Mouse (Mus musculus): ENCODE results near the gene Pcnx2. TPM values are rescaled to one million over a fixed set of nuclear protein-coding genes. Genes with fewer than 3 reads are reported as not detected.

The Pcnx2 gene
- polyA plus RNA-seq, 1 experiment from 2014 or later: 0.27 TPM

DNA sequence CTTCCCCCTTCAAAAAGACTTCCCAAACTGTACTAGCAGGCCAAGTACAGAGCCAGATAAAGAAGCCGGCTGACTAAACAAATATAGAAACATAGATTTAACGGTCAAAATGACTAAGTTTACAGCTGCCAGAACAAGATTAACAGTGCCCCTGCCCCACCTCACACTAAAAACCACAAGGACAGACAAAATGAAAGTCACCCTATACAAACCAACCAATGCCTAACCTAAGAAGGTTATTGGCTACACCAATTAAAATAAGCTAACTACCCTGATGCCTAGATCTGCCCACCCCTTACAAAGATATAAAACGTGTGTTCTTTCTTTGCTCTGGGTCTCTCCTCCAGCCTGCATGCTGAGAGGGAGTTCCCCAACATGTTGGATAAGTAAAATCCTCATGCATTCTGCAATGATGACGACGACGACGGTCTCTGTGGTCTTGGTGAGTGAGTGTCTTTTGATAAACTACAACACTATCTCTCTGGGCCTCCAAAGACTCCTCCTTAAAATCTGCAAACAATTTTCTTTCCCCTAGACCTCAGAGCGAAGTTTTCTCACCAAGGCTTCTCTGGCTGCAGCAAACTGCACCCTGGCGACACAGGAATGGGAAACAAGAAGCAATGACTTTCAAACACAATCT is 105.2 kb downstream of the Pcnx2 start:
- ChIA-PET POLR2A (no interaction called here), CTCF (no interaction called here)
- ATAC-seq: no peak
- no peak for DNase-seq (ENCODE audit: low read depth, low spot score)
- in situ Hi-C loops (cut with MboI; ENCODE audit: low pct_unique_long_range_greater_than_20kb): no loop called here
- peaks cover 6% of the 10 kb centered on the region for H3K27me3 ChIP-seq
- TF ChIP-seq CTCF (IDR thresholded peaks at IDR 0.05): no peak

DNA sequence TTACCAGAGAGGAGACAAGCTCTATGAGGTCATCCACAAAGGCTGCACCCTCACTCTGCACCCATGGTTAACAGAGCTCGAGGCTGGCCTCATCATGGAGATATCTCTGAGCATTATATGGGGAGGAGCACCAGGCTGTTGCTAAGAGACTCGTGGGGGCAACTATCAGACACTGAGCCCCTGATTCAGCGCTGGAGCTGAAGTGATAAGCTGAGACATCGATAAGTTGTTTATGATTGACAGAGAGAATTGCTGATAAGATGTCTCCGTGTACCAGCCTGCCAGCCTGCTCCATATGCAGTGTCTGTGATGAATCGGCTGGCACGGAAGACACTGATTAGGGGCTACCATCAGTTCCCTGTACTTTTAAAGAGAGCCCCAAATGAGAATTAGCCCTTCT is 111.2 kb downstream of the Pcnx2 start:
- peaks cover 6% of the 10 kb centered on the region for H3K27me3 ChIP-seq
- in situ Hi-C loops (cut with MboI; ENCODE audit: low pct_unique_long_range_greater_than_20kb): no loop called here
- ATAC-seq (no peak), DNase-seq (ENCODE audit: low read depth, low spot score) (no peak)
- POLR2A ChIA-PET: no interaction called here
- CTCF ChIA-PET: no interaction called here
- TF ChIP-seq CTCF (IDR thresholded peaks at IDR 0.05): no peak

DNA sequence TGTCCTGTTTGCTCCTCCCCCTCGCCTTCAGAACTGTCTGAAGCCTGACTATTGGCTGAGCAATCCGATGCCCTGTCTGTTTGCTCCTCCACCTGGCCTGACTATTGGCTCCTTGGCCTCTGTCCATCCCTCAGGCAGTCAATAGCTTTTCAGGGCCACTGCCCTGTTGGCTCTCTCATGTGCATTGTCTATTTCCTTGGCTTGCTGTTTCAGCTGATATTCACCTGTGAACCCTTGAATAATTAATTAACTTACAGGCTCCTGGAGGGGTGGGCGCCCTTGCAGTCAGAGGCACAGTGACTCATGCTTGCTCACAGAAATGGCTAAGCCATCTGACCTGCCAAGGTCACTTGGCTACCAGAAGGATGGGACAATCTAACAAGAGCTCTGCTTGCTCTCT is 116.0 kb downstream of the Pcnx2 start:
- no peaks in the 10 kb centered on the region for H3K27me3 ChIP-seq
- ChIA-PET POLR2A (no interaction called here), CTCF (no interaction called here)
- ATAC-seq: peak; percentile 42
- no peak for DNase-seq (ENCODE audit: low read depth, low spot score)
- no peak for TF ChIP-seq CTCF (IDR thresholded peaks at IDR 0.05)
- in situ Hi-C loops (cut with MboI; ENCODE audit: low pct_unique_long_range_greater_than_20kb): no loop called here

DNA sequence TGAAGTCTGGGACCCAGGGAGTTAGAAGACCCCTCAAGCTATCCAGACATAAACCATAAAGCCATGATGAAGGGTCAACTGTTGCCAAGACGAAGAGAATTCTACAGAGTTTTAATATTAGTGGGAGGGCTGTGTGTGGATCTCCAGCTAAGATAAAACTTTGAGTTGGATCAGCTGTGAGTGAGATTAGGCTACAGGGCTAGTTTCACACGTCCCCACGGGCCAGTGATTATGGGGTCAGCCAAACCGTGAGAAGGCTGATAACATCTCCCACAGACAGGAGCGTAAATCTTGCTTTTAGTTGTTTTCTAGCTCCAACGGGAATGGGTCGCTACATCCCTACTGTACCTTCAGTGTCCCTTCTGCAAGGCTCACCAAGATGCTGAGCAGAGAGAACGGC is 118.5 kb downstream of the Pcnx2 start:
- CTCF ChIA-PET: no interaction called here
- no peak for DNase-seq (ENCODE audit: low read depth, low spot score)
- no peak for ATAC-seq

DNA sequence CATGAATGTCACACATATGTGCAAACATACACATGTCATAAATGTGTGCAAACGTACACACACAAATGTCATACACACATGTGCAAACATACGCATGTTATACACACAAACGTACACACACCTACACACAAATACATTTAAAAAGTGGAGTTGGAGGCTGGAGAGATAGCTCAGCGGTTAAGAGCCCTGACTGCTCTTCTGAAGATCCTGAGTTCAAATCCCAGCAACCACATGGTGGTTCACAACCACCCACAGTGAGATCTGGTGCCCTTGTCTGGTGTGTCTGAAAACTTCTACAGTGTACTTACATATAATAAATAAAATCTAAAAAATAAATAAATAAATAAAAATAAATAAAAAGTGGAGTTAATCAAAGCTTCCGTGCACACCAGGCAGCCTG is 119.2 kb downstream of the Pcnx2 start:
- H3K27me3 ChIP-seq: no peaks in the 10 kb centered on the region
- in situ Hi-C loops (cut with MboI; ENCODE audit: low pct_unique_long_range_greater_than_20kb): no loop called here
- DNase-seq (ENCODE audit: low read depth, low spot score) (no peak), ATAC-seq (peak; percentile 49)
- CTCF ChIA-PET: no interaction called here
- TF ChIP-seq CTCF (IDR thresholded peaks at IDR 0.05): no peak
- POLR2A ChIA-PET: no interaction called here

More for the DNA sequence above, 118.5 kb downstream of the Pcnx2 start:
- no peak for TF ChIP-seq CTCF (IDR thresholded peaks at IDR 0.05)
- in situ Hi-C loops (cut with MboI; ENCODE audit: low pct_unique_long_range_greater_than_20kb): no loop called here
- H3K27me3 ChIP-seq: no peaks in the 10 kb centered on the region
- POLR2A ChIA-PET: no interaction called here

DNA sequence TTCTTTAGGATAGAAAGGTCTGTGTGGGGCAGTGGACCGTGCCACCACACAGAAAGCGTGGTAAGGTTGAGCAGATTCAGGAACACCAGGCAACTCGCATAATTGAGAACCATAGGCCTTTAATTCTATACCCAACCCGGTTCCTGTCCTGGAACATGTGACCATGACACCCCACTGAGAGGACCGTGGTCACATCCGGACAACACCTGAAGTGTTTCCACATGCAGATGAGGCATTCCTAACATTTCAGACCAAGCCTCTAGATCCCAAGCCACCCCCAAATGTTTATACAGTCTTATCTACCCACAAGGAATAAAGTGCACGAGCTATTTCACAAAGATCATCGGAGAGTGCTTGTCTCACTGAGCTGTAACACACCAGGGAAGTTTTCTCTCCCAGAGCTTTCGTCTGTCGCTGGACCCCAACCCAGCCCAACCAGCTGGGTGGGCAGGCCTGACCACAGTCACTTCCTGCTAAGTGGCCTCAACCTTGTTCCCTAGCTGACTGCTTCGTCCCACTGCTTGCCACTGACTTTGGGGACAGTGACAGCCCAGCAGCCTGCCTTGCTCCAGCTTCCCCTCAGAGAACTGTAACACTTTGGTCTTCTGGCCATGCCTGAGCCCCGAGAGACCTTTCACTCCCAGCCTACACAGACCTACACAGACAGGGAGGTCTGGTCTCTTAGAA is 120.5 kb downstream of the Pcnx2 start:
- H3K27me3 ChIP-seq: no peaks in the 10 kb centered on the region
- CTCF ChIA-PET: no interaction called here
- no peak for TF ChIP-seq CTCF (IDR thresholded peaks at IDR 0.05)
- ATAC-seq (no peak), DNase-seq (ENCODE audit: low read depth, low spot score) (no peak)
- POLR2A ChIA-PET: interaction anchor here (0.6 to 0.8 kb wide), 2 partner anchors 48 to 56 kb away, joined by 3 to 5 read pairs; no protein-coding TSS in a partner anchor
- in situ Hi-C loops (cut with MboI; ENCODE audit: low pct_unique_long_range_greater_than_20kb): no loop called here

DNA sequence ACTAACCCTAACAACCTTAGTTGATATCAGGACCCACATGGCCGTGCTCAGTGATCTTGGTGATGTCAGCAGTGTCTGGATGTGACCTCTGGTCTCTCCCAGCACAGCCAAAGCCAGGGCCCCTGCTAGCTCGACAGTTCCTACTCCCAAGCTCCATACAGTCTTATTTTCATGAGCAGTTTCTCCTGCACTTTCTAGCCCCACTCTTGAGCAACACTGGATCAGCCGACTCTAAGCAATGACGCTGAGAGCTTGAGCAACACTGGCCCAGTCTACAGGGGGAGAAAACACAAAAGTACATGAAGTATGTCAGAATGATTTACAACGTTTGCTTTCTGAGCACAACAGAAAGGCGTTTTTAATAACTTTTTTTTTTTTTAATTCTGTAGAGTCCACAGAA is 121.3 kb downstream of the Pcnx2 start:
- ATAC-seq (no peak), DNase-seq (ENCODE audit: low read depth, low spot score) (no peak)
- ChIA-PET CTCF (no interaction called here), POLR2A (interaction anchor here (0.6 kb wide), 1 partner anchor 48 kb away, joined by 3 read pairs; no protein-coding TSS in a partner anchor)
- H3K27me3 ChIP-seq: no peaks in the 10 kb centered on the region
- in situ Hi-C loops (cut with MboI; ENCODE audit: low pct_unique_long_range_greater_than_20kb): no loop called here
- TF ChIP-seq CTCF (IDR thresholded peaks at IDR 0.05): no peak

DNA sequence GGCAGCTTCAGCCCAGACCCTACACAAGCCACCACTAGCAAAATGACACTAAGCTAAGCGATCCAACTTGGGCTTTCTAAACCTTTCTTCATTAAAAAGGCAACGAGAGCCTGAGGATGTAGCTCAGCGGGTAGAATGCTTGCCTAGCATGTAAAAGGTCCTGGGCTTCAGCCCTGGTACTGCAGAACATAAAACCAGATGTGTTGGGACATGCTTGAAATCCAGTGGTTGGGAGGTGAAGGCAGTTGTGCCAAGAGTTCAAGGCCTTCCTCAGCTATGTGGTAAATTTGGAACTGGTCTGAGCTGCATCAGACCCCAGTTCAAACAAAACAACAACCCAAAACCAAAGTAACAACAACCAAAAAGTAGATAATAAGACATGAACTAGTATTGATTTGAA is 121.8 kb downstream of the Pcnx2 start:
- POLR2A ChIA-PET: no interaction called here
- TF ChIP-seq CTCF (IDR thresholded peaks at IDR 0.05): no peak
- in situ Hi-C loops (cut with MboI; ENCODE audit: low pct_unique_long_range_greater_than_20kb): no loop called here
- H3K27me3 ChIP-seq: no peaks in the 10 kb centered on the region
- ATAC-seq: no peak
- CTCF ChIA-PET: no interaction called here
- DNase-seq (ENCODE audit: low read depth, low spot score): no peak

DNA sequence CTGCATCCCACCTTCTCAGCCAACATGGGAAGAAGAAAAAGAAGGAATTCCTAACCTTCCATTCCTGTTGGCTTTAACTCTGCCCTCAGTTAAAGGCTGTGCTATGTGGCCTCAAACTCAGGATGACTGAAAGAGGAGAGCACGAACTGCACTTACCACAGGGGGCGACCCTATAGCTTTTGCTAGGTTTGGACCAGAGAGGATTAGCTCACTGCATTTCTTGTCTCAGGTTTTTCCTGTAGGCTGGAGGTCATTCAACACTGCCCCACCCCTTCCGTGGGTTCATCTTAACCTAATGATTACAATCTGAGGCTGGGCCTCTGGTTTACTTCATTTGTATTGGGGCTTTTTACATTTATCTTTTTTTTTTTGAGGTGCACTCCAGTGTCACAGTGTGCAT is 123.1 kb downstream of the Pcnx2 start:
- DNase-seq (ENCODE audit: low read depth, low spot score) (no peak), ATAC-seq (no peak)
- ChIA-PET POLR2A (no interaction called here), CTCF (no interaction called here)
- H3K27me3 ChIP-seq: no peaks in the 10 kb centered on the region
- no peak for TF ChIP-seq CTCF (IDR thresholded peaks at IDR 0.05)
- in situ Hi-C loops (cut with MboI; ENCODE audit: low pct_unique_long_range_greater_than_20kb): no loop called here

DNA sequence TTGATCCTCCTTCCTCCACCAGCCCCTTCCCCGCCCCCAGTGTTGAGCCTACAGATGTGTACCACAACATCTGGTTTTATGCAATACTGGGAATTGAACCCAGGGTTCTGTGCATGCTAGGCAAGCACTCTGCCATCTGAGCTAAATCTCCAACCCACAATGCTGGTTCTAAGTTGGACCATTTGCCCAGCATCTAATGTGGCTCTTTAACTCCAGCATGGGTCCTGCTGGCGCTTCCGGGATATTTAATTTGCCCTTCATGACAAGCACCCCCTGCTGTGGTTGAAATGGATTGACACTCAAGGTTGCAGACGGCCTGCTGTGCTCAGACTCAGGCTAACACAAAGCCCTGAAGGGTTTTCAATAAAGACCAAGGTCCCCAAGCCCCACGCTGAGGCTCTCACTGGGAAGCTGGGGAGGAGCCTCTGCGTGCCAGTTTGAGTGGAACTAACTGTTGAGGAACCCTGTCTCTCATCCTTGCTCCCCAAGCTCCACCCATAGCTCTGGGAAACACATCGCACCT is 124.8 kb downstream of the Pcnx2 start:
- no peak for ATAC-seq
- ChIA-PET CTCF (no interaction called here), POLR2A (no interaction called here)
- in situ Hi-C loops (cut with MboI; ENCODE audit: low pct_unique_long_range_greater_than_20kb): no loop called here
- TF ChIP-seq CTCF (IDR thresholded peaks at IDR 0.05): no peak
- DNase-seq (ENCODE audit: low read depth, low spot score): no peak
- no peaks in the 10 kb centered on the region for H3K27me3 ChIP-seq

DNA sequence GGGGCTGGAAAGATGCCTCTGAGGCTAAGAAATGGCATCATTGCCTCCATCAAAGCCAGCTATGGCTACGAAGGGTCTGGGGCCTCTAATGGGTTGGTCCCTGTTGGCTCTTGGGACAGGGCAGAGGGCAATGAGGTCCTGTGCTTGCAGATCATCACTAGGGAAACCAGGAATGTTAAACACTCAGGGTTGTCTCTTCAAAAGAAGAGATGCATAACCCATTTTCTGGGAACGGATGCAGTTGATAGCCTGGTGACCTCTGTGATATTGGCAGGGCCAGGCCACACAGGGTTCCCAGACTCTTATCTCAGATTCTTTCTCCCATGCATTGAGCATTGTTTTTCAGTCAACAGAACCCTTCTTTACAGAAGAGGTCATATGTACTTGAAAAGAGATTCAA is 125.8 kb downstream of the Pcnx2 start:
- in situ Hi-C loops (cut with MboI; ENCODE audit: low pct_unique_long_range_greater_than_20kb): no loop called here
- no peak for ATAC-seq
- no peaks in the 10 kb centered on the region for H3K27me3 ChIP-seq
- no peak for DNase-seq (ENCODE audit: low read depth, low spot score)
- POLR2A ChIA-PET: no interaction called here
- no peak for TF ChIP-seq CTCF (IDR thresholded peaks at IDR 0.05)
- CTCF ChIA-PET: no interaction called here
